Mouse (Mus musculus): ENCODE data around the gene Celf5. TPM values are rescaled to one million over a fixed set of nuclear protein-coding genes. Genes with fewer than 3 reads are reported as not detected.
A peak's percentile ranks its signal among the peaks of the same experiment; 100 is the strongest.

Gene Celf5
- polyA plus RNA-seq, 1 experiment = 0.27 TPM

DNA sequence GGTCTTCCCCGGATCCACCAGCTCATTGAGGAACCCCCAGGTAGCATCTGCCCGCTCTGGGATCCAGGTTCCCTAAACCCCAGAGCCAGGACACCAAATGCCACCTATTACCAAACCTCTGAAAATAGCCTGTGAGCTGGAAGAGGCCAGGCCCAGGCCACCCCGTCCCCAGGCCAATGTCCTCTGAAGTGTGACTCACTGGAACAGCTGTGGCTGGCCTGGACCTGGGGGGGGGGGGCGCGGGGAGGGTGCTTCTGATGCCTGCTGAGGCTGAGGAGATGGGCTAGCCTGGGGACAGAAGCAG is 60.8 kb downstream of the Celf5 start:
- H3K36me3 ChIP-seq (ENCODE audit: control insufficient read depth, insufficient read depth, low read length) = no peaks in the 10 kb centered on the region
- no peak overlapping the region for H3K27ac ChIP-seq (ENCODE audit: insufficient read depth, low read depth, low read length)
- no peak overlapping the region for H3K4me3 ChIP-seq (ENCODE audit: insufficient read depth, low read depth, low read length)
- no peaks in the 10 kb centered on the region for H3K27me3 ChIP-seq (replicated peaks; ENCODE audit: control insufficient read depth, insufficient read depth, low read length)
- WGBS = 64% methylated on average over 5 of the region's 5 CpGs
- no peak for TF ChIP-seq POLR2A (IDR thresholded peaks at IDR 0.05; ENCODE audit: low read depth, low read length)
- TF ChIP-seq CTCF (conservative IDR thresholded peaks at IDR 0.05; ENCODE audit: insufficient read depth, insufficient read length, low read depth, low read length) = no peak
- DNase-seq = no peak
- H3K4me1 ChIP-seq (ENCODE audit: control insufficient read depth, insufficient read depth, low read length) = peaks cover 49% of the 10 kb centered on the region

DNA sequence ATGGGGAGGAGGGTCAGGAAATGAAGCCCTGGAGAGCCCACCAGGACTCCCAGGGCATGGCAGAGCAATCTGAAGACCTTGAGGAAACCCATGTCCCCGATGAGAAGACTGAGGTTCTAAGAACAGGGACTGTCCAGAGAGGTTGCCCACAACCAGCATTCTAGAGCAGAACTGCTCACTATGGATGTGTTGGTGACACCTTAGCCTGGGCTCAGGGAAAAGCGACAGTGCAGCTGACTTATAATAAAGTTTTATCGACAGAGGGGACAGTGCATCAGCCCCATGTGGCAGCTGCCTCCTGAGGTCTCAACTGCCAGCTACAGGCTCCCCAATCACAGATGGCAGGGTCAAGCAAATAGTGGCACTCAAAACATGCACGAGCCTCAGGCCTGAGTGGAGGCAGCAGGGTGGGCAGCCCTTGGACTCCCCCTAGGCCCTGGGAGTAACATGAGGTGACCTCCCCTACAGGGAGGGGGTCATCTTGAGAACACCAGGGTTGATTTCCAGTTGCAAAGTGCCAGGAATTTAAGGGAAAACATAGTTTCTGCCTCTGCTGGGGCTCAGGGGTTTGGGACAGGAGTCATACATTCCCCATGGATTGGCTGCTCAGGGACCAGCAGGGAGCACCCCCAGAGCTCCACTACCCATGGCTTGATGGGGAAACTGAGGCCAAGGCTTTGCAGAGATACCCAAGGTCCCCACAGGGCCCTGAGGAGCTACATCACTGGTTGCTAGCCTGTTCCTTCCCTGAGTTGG is 61.3 kb downstream of the Celf5 start:
- H3K27me3 ChIP-seq (replicated peaks; ENCODE audit: control insufficient read depth, insufficient read depth, low read length) = no peaks in the 10 kb centered on the region
- H3K36me3 ChIP-seq (ENCODE audit: control insufficient read depth, insufficient read depth, low read length) = no peaks in the 10 kb centered on the region
- TF ChIP-seq CTCF (conservative IDR thresholded peaks at IDR 0.05; ENCODE audit: insufficient read depth, insufficient read length, low read depth, low read length) (no peak), POLR2A (IDR thresholded peaks at IDR 0.05; ENCODE audit: low read depth, low read length) (no peak)
- WGBS = 65% methylated on average over 4 of the region's 4 CpGs
- no peak for DNase-seq
- peaks cover 52% of the 10 kb centered on the region for H3K4me1 ChIP-seq (ENCODE audit: control insufficient read depth, insufficient read depth, low read length)
- H3K4me3 ChIP-seq (ENCODE audit: insufficient read depth, low read depth, low read length) = no peak overlapping the region
- H3K27ac ChIP-seq (ENCODE audit: insufficient read depth, low read depth, low read length) = no peak overlapping the region

DNA sequence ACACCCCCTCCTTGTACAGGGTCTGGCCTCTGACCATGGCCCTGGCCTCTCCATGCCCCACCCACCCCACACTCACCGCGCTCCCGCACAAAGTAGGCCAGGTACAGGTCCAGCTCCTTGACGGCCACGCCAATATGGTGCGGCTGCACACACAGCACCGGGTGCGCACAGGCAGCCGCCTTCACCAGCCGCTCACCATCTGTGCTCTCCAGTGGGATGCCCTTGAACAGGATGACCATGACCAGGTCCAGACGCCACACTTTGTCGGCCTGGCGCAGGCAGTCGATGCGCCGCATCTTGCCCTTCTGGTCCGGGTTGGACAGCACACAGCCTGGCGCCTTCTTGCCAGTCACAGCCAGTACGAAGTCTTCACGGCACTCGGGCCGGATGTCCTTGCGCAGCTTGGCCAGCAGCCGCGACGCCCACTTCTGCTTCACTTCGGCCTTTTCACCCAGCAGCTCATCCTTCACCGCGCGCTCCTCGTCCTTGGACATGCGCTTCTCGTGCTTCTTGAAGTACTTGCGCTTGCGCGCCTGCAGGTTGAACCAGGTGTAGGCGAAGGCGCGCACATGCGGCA is 62.2 kb downstream of the Celf5 start:
- DNase-seq = no peak
- H3K4me3 ChIP-seq (ENCODE audit: insufficient read depth, low read depth, low read length) = no peak overlapping the region
- no peak for TF ChIP-seq CTCF (conservative IDR thresholded peaks at IDR 0.05; ENCODE audit: insufficient read depth, insufficient read length, low read depth, low read length)
- no peak for TF ChIP-seq POLR2A (IDR thresholded peaks at IDR 0.05; ENCODE audit: low read depth, low read length)
- H3K27ac ChIP-seq (ENCODE audit: insufficient read depth, low read depth, low read length) = no peak overlapping the region
- peaks cover 56% of the 10 kb centered on the region for H3K4me1 ChIP-seq (ENCODE audit: control insufficient read depth, insufficient read depth, low read length)
- H3K27me3 ChIP-seq (replicated peaks; ENCODE audit: control insufficient read depth, insufficient read depth, low read length) = no peaks in the 10 kb centered on the region
- WGBS = 87% methylated on average over 40 of the region's 40 CpGs
- no peaks in the 10 kb centered on the region for H3K36me3 ChIP-seq (ENCODE audit: control insufficient read depth, insufficient read depth, low read length)

DNA sequence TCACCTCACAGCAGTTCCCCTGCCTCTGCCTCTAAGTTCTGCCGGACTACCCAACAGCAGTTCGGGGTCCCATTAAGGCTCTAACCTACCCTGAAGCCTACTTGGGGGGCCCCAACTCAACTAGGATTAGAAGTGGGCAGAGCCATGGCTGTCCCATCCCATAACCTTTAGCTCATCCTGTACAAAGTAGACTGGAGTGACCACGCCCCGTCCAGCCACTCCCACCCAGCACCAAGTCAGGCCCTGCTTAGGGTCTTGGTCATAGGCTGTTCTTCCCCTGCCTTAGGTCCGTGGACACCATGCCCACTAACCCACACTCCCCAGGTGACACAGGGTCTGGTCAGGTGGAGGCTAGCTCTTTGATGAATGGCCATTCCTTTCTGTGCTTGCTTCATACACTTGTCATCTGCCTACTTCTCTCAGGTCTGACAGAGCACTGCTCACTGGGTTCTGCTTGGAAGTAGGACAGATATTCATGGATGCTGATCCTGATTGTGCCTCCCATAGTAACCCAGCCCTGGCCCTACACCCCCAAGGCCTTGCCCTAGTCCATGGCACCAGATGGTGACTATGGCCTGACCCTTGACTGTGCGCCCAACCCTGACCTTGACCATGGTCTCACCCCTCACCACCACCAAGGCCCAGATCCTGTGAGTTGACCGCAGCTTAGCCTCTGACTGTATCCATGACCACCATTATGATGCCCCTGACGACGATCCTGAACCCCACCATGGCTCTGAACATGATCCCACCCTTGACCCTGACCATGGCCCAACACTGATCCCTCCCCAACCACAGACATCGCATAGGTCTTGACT is 63.2 kb downstream of the Celf5 start:
- Histone ChIP-seq H3K27ac (ENCODE audit: insufficient read depth, low read depth, low read length) (peak overlapping the region; percentile 34), H3K36me3 (ENCODE audit: control insufficient read depth, insufficient read depth, low read length) (no peaks in the 10 kb centered on the region), H3K4me3 (ENCODE audit: insufficient read depth, low read depth, low read length) (no peak overlapping the region), H3K27me3 (replicated peaks; ENCODE audit: control insufficient read depth, insufficient read depth, low read length) (no peaks in the 10 kb centered on the region), H3K4me1 (ENCODE audit: control insufficient read depth, insufficient read depth, low read length) (peaks cover 59% of the 10 kb centered on the region)
- no peak for DNase-seq
- WGBS = 90% methylated on average over 10 of the region's 10 CpGs
- no peak for TF ChIP-seq CTCF (conservative IDR thresholded peaks at IDR 0.05; ENCODE audit: insufficient read depth, insufficient read length, low read depth, low read length)
- TF ChIP-seq POLR2A (IDR thresholded peaks at IDR 0.05; ENCODE audit: low read depth, low read length) = no peak

- peak overlapping the region; percentile 87 for H3K27ac ChIP-seq (ENCODE audit: insufficient read depth, low read depth, low read length)
Measured at GRCm38 (mm10) chr10:81418216-81419070, 64.1 kb downstream of the Celf5 start.

DNA sequence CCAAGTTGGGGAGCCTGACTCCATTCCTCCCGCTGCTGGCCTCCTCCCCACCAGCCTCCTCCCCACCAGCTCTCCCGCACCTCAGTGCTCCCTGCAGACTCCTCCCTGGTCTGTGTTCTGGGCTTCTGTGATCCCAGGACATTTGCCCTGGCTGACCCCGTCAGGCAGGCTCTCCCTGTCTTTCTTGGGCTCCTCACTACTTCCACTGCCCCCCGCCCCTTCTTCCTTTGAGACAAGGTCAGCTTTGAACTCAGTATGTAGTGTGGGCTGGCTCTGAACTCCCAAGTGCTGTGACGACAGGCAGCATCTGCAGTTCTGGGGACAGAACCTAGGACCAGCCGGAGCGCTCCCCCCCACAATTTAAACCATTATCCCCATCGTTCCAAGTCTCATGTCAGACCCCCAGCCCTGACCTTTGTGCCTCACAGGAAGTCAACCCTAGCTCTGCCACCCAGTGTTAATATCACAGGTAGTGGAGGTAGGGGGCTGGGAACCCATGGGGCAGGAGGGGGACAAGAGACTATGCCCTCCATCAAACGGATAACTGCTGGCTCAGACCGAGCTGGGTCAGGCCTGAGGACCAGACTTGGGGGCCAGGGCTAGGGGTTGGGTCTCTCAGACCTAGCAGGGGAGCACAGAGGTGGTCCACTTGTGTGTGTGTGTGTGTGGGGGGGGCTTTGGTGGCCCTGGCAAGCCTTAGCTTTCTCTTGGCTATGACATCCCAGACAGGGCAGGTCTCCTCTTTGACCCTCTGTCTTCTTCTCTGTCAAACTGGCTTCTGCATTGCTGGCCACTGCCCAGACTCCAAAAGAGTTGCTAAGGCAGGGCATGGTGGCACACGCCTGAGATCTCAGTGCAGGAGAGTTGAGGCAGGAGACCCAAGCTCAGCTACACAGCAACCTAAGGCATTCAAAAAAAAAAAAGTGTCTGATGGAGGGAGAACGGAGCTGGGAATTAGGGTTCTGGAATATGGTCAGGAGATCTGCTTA is 65.0 kb downstream of the Celf5 start:
- H3K36me3 ChIP-seq (ENCODE audit: control insufficient read depth, insufficient read depth, low read length) = no peaks in the 10 kb centered on the region
- H3K27ac ChIP-seq (ENCODE audit: insufficient read depth, low read depth, low read length) = peak overlapping the region; percentile 87
- H3K4me3 ChIP-seq (ENCODE audit: insufficient read depth, low read depth, low read length) = no peak overlapping the region
- no peaks in the 10 kb centered on the region for H3K27me3 ChIP-seq (replicated peaks; ENCODE audit: control insufficient read depth, insufficient read depth, low read length)
- 38% methylated on average over 12 of the region's 12 CpGs for WGBS
- TF ChIP-seq POLR2A (IDR thresholded peaks at IDR 0.05; ENCODE audit: low read depth, low read length) (no peak), CTCF (conservative IDR thresholded peaks at IDR 0.05; ENCODE audit: insufficient read depth, insufficient read length, low read depth, low read length) (no peak)
- DNase-seq = no peak
- H3K4me1 ChIP-seq (ENCODE audit: control insufficient read depth, insufficient read depth, low read length) = peaks cover 66% of the 10 kb centered on the region

More at GRCm38 (mm10) chr10:81418216-81419070, 64.1 kb downstream of the Celf5 start:
- Histone ChIP-seq H3K36me3 (ENCODE audit: control insufficient read depth, insufficient read depth, low read length) (no peaks in the 10 kb centered on the region), H3K27me3 (replicated peaks; ENCODE audit: control insufficient read depth, insufficient read depth, low read length) (no peaks in the 10 kb centered on the region), H3K4me1 (ENCODE audit: control insufficient read depth, insufficient read depth, low read length) (peaks cover 58% of the 10 kb centered on the region), H3K4me3 (ENCODE audit: insufficient read depth, low read depth, low read length) (no peak overlapping the region)
- TF ChIP-seq CTCF (conservative IDR thresholded peaks at IDR 0.05; ENCODE audit: insufficient read depth, insufficient read length, low read depth, low read length) (no peak), POLR2A (IDR thresholded peaks at IDR 0.05; ENCODE audit: low read depth, low read length) (no peak)
- 43% methylated on average over 11 of the region's 11 CpGs for WGBS
- DNase-seq = no peak
